Mouse (Mus musculus) urinary bladder, postnatal 36 days (tissue): Measurements from ENCODE around the gene 1700008O03Rik.

Source experiments
- DNase-seq, 2 experiments: peaks; one replicate each; pipeline ENCODE4 v3.0.0; 2022; ENCODE audit warnings: low spot score in 2 of 2, mixed read lengths in 1 of 2

1700008O03Rik gene

GRCm38 (mm10) chr7:44344622-44345021 is 41.0 kb downstream of the 1700008O03Rik start:
- no peak for DNase-seq

GRCm38 (mm10) chr7:44343459-44344015 is 42.1 kb downstream of the 1700008O03Rik start:
- DNase-seq: no peak

- no peak for DNase-seq
Measured at GRCm38 (mm10) chr7:44341714-44342113, 43.9 kb downstream of the 1700008O03Rik start.

- DNase-seq: no peak
Measured at GRCm38 (mm10) chr7:44341119-44341518, 44.5 kb downstream of the 1700008O03Rik start.

GRCm38 (mm10) chr7:44340226-44340625 is 45.4 kb downstream of the 1700008O03Rik start:
- DNase-seq: no peak

GRCm38 (mm10) chr7:44337121-44337849 is 48.3 kb downstream of the 1700008O03Rik start:
- DNase-seq: no peak

GRCm38 (mm10) chr7:44336046-44337021 is 49.3 kb downstream of the 1700008O03Rik start:
- no peak for DNase-seq

- DNase-seq: no peak
Measured at GRCm38 (mm10) chr7:44335031-44335878, 50.4 kb downstream of the 1700008O03Rik start.

- no peak for DNase-seq
Measured at GRCm38 (mm10) chr7:44334139-44334538, 51.5 kb downstream of the 1700008O03Rik start.

GRCm38 (mm10) chr7:44332336-44332735 is 53.3 kb downstream of the 1700008O03Rik start:
- no peak for DNase-seq

- no peak for DNase-seq
Measured at GRCm38 (mm10) chr7:44326614-44327013, 59.0 kb downstream of the 1700008O03Rik start.

GRCm38 (mm10) chr7:44322290-44322689 is 63.3 kb downstream of the 1700008O03Rik start:
- no peak for DNase-seq

- DNase-seq: no peak
Measured at GRCm38 (mm10) chr7:44320886-44321285, 64.7 kb downstream of the 1700008O03Rik start.

- no peak for DNase-seq
Measured at GRCm38 (mm10) chr7:44317913-44318312, 67.7 kb downstream of the 1700008O03Rik start.

- no peak for DNase-seq
Measured at GRCm38 (mm10) chr7:44312484-44312883, 73.1 kb downstream of the 1700008O03Rik start.

- DNase-seq: no peak
Measured at GRCm38 (mm10) chr7:44311713-44312304, 73.8 kb downstream of the 1700008O03Rik start.

- DNase-seq: no peak
Measured at GRCm38 (mm10) chr7:44310878-44311712, 74.5 kb downstream of the 1700008O03Rik start.

GRCm38 (mm10) chr7:44310285-44310877 is 75.2 kb downstream of the 1700008O03Rik start:
- no peak for DNase-seq
